Mouse (Mus musculus) gastrocnemius, postnatal 25 days (tissue): Measurements from ENCODE around the gene Tacc2. TPM values are rescaled to one million over a fixed set of nuclear protein-coding genes. Genes with fewer than 3 reads are reported as not detected.
A peak's percentile ranks its signal among the peaks of the same experiment; 100 is the strongest.

Experiments used
- DNase-seq: peaks from one replicate; pipeline ENCODE4 v3.0.0; 2022
- total RNA-seq, 2 experiments: library from RNA; stranded (reverse); gene quantifications; 1 replicate in 1 of 2; 2 replicates in 1 of 2; pipeline ENCODE4 v1.2.3; 2021

The Tacc2 gene
- total RNA-seq, 2 experiments from 2014 or later: 422 to 535 TPM

DNA sequence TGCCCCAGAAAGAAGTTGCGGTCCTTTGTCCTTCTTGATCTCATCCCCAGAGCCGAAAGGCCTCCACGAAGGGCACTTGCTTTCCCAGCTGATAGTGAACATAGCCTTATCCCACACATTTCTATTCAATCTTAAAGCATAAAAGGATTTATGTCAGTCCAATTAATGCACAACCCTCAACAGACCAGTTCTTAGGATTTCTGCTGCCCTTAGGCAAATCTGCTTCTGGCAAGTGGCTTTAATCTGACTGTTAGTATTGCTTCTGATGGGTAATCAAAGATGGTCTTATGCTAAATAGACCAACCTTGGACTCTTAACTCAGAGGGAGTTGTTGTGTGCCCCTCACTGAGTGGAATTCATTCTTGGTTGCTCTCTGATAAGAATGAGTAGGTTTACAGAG is 40.4 kb downstream of the Tacc2 start:
- no peak for DNase-seq

GRCm38 (mm10) chr7:130621068-130621467 is 43.8 kb downstream of the Tacc2 start:
- no peak for DNase-seq

- no peak for DNase-seq
These were observed 44.7 kb downstream of the Tacc2 start for GRCm38 (mm10) chr7:130621953-130622352.

DNA sequence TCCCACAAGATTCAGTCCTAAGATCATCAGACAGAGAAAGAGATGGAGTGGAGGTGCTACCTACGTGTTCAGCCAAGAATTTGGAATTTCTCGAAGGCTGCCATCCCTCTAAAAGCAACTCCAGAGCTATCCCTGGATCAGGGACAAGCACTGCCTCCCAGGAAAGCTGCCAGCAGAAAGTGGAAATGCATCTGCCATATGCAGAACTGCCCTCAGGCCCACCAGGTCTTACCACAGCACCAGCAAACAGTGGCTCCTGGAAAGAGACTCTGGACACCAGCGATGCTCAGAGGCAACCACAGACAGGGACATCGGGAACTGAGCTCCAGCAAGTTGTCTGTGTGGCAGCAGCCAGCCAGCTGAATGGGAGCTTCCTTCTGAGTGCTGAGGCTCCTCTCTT is 45.1 kb downstream of the Tacc2 start:
- DNase-seq: peak; percentile 53

DNA sequence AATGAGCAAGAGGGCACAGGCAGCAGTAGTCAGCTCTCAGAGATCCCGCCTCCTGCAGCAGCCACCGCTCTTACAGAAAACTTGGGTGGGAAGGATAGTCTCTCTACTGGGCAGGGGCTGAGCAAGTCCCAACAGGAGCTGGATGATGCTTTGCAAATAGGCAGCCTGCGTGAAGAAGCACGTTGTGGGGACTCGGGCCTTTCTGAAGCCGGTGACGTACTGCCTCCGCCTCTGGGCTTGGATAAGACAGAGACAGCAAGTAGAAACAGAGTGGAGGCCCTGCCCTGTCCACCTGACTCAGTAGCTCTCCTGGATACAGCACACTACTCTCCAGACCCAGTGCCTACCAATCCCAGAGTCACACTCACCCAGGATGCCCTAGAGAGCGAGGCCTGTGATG is 47.1 kb downstream of the Tacc2 start:
- DNase-seq: no peak

GRCm38 (mm10) chr7:130625361-130625760 is 48.1 kb downstream of the Tacc2 start:
- DNase-seq: no peak

- DNase-seq: no peak
These were observed 51.4 kb downstream of the Tacc2 start for GRCm38 (mm10) chr7:130628601-130629000.

DNA sequence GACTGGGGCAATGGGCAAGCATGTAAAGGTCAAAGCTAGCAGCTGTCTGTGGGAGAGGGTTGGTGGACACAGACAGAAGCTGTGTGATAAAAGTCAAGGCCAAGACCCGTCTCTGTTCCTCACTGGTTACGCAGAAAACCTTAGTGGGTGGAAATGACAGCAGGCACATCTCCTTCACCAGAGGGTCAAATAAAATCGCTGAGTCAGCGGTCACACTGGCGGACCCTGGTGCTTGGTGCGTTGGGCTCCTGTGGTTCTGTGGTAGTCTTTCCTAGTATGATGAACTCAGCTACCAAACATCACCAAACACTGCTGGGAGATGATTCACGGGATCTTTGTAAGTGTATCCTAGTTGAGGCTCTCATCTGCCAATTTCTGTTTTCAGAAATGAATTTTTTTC is 52.8 kb downstream of the Tacc2 start:
- DNase-seq: no peak

DNA sequence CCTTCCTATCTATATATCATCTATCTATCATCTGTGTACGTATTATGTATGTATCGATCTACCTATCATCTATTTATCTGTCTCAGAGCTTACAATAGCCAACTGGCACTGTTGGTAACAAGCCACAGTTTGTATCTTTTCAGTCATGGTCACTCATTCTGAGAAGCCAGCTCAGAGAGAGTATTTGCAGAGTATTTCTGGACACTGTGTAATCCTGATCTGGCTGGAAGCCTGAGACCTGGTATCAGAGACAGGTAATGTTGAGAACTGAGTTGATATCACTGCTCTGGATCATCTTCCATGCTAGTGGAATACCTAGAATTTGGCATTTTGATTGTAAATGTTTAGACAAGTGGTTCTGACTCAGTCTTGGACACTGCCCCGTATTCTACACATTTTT is 53.7 kb downstream of the Tacc2 start:
- no peak for DNase-seq

DNA sequence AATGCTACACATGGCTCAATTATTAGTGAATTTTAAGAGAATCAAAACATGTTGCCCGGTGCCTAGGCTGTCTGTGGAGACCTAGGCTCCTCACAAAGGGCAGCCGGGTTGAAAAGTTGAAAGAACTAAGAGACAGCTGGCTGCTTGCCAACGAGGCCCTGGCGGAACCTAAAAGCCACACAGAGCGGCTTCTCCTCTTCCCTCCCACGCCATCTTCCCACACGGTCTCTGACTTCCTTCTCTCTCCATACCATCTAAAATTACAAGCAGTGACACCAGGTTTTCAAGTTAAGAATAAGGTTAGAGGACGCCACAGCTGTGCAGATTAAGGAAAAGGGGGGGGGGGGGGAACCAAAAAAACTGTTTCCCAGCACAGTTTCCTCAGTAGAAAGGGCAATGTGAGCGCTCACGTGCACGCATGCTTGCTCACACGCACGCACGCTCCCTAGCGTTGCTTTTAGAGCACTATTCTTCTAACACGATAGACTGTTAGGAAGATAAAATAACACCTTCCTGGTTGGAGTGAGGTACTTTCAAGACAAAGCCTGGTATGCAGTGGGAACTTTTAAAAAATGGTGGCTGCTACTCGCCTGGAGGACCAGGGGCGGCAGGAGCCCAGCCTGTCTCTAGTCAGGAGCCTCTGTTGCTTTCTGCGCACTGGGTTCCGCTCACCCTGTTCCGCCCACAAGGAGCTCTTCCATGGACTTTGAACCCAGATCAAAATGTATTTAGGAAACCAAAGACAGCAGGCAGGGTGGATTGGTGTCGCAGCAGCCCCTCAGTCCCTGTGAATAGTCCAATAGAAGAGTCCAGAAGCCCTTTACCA is 54.5 kb downstream of the Tacc2 start:
- no peak for DNase-seq

- DNase-seq: no peak
These were observed 55.1 kb downstream of the Tacc2 start for GRCm38 (mm10) chr7:130632379-130632732.

DNA sequence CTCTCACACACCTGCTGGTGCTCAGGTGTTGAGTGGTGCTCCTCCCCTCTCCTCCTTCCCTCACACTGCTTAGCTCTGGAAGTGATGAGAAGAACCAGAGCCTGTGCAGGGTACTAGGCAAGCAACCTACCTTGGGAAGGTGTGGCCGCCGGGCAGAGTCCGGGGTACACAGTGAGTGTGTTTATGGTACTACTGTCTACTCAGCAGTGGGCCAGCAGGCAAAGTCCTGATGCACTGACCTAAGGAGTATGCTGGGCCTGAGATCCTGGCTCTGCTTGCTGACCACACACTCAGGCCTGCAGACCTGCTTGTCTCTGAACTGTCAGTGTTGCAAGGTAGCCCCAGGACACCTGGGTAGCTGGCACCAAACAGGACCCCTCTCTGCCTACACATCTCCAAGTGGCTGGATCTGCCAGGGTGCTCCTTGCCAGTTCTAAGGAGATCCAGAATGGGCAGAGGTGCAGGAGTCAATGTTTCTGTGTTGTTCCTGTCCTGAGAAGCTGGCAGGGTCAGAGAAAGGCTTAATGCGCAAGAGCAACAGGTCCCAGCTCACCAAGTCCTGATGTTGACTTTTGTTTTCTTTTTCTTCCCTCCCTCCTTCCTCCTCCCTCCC is 57.1 kb downstream of the Tacc2 start:
- DNase-seq: no peak

GRCm38 (mm10) chr7:130635212-130635611 is 58.0 kb downstream of the Tacc2 start:
- no peak for DNase-seq

GRCm38 (mm10) chr7:130636274-130636673 is 59.0 kb downstream of the Tacc2 start:
- DNase-seq: no peak

DNA sequence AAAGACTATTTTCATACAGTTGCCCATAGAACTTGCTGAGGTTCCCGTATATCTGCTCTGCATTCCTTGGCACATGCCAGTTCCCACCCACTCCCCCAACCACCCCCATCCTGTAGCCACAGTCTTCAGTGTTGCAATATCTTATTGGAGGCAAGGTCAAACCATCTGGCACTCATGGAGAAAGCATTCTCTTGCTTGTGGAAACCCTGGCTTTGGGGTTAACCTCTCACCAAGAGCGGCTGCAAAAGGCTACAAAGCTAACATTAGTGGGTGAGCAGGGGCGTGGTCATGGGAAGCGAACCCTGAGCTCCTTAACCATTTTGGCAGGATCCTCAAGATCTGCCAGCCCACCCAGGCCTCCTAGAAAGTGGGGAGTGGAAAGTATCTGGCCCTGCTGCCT is 59.7 kb downstream of the Tacc2 start:
- DNase-seq: no peak

DNA sequence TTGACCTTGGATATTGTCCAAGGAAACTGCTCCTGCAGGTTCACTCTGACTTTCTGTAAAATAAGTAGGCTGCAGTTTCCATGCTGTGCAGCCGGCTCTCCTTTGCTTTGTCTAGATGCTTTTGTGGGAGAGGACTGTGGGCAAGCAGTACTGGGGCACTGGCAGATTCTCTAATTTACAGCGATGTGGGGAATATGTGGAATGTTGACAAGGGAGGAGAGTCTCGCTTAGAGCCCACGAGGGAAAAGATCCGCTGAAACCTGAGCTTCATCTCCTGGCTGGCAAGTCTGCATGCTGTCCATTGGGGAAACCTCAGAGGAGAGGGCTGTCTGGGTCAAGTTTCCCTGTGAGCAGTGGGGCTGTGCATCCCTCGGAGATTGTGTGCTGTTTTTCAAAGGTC is 60.6 kb downstream of the Tacc2 start:
- no peak for DNase-seq

DNA sequence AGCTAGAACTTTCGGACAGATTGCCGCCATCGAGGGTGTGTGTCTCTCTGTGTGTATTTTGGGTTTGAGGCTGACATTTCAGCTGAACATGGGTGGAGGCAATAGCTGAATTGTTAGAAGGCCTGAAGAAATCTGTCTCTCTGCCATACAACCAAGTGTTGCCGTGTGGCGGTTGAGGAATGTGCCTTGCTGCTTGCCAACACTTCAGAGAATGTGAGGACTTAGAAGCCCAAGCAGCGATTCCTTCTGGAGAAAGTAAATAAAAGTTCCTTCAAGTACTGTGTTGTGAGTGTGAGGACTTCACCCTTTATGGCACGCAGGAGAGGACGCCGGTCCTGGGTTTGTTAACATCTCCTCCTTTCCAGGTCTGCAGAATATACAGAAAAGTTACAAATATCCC is 63.4 kb downstream of the Tacc2 start:
- DNase-seq: no peak

GRCm38 (mm10) chr7:130645332-130645993 is 68.2 kb downstream of the Tacc2 start:
- no peak for DNase-seq

GRCm38 (mm10) chr7:130645994-130646761 is 68.9 kb downstream of the Tacc2 start:
- DNase-seq: peak; percentile 84

DNA sequence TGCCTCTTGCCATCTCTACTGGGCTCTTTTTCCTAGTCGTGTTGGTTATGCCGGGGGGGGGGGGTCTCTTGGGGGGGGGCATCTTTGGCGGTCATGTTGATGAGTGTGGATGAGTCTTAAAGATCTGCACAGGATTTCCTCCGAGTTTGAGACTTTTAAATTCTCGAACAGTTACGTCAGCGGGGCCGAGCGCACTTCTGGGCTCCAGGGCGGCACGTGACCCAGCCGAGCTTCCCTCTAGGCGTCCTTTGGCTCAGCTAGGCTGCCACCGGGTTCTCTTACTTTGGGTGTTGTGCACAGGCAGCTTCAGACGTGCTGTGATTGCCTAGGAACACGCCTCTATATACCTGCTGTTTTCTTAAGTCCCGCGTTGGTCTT is 69.5 kb downstream of the Tacc2 start:
- DNase-seq: peak; percentile 80

GRCm38 (mm10) chr7:130648061-130648460 is 70.8 kb downstream of the Tacc2 start:
- DNase-seq: no peak

GRCm38 (mm10) chr7:130649257-130649656 is 72.0 kb downstream of the Tacc2 start:
- peak; percentile 49 for DNase-seq

- peak; percentile 55 for DNase-seq
These were observed 73.4 kb downstream of the Tacc2 start for GRCm38 (mm10) chr7:130650621-130651020.
